24 mouse cellular contexts compared by ENCODE assay signal in the genomic region with DNA sequence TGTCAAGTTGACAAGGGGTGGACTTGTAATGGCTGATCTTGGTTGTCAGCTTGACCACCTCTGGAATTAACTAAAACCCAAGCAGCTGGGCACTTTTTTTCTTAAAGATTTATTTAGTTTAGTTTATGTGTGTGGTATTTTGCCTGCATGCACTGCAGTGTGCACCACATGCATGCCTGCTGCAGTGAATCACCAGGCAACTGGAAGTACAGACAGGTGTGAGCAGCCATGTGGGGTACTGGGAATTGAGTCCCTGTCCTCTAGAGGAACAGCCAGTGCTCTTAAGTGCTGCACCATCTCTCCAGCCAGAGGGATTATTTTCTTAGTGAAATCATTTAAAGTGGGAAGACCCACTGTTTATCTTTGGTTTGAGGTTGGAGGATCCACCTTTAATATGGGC.
"Had no signal": no experiment of that assay in that cellular context is flagged by ENCODE, and none has a peak within 500 bp of the region (broad histone marks: within the 10 kb centered on the region; RNA-seq: fewer than 3 reads in every experiment).

No protein-coding gene starts in this region.

- H3K4me1 ChIP-seq: hindbrain, embryonic 13.5 days; hindbrain, embryonic 15.5 days had no signal

- H3K27ac ChIP-seq: heart, embryonic 13.5 days; heart, embryonic 15.5 days; hindbrain, embryonic 13.5 days; hindbrain, embryonic 15.5 days; hindbrain, postnatal 0 days; kidney, embryonic 15.5 days; kidney, postnatal 0 days; limb, embryonic 13.5 days; limb, embryonic 15.5 days; liver, embryonic 12.5 days; liver, embryonic 14.5 days had no signal

- H3K9ac ChIP-seq: heart, embryonic 13.5 days; heart, embryonic 15.5 days; hindbrain, embryonic 13.5 days; hindbrain, embryonic 15.5 days; kidney, embryonic 15.5 days; limb, embryonic 13.5 days; limb, embryonic 15.5 days; liver, embryonic 12.5 days; liver, embryonic 14.5 days had no signal

- H3K4me3 ChIP-seq: heart, embryonic 13.5 days; heart, embryonic 15.5 days; hindbrain, embryonic 13.5 days; hindbrain, embryonic 15.5 days; kidney, embryonic 15.5 days; limb, embryonic 13.5 days; limb, embryonic 15.5 days; liver, embryonic 12.5 days had no signal

- H3K4me2 ChIP-seq: heart, embryonic 11.5 days; heart, embryonic 13.5 days; heart, embryonic 15.5 days; hindbrain, embryonic 13.5 days; hindbrain, embryonic 15.5 days; kidney, embryonic 15.5 days; limb, embryonic 13.5 days; limb, embryonic 15.5 days; liver, embryonic 12.5 days had no signal

- H3K27me3 ChIP-seq: heart, embryonic 13.5 days; heart, embryonic 15.5 days; hindbrain, embryonic 13.5 days; hindbrain, embryonic 15.5 days; kidney, embryonic 15.5 days; limb, embryonic 13.5 days; limb, embryonic 15.5 days; liver, embryonic 12.5 days had no signal

- DNase-seq: gastrocnemius, postnatal 14 days; gastrocnemius, postnatal 36 days; heart, adult 18-20 months; heart, postnatal 14 days; heart, postnatal 36 days; kidney, adult 11 months; kidney, adult 2 months; kidney, adult 9 months; kidney, postnatal 14 days; kidney, postnatal 36 days; layer of hippocampus, adult 9-11 months; left cerebral cortex, postnatal 4 days had no signal

- H3K36me3 ChIP-seq: heart, embryonic 15.5 days; hindbrain, embryonic 13.5 days; hindbrain, embryonic 15.5 days; liver, embryonic 12.5 days had no signal
